Mouse (Mus musculus) urinary bladder, postnatal 36 days (tissue): Measurements from ENCODE around the gene Lhfpl3.

Experiments used
- DNase-seq, 2 experiments: peaks; one replicate each; pipeline ENCODE4 v3.0.0; 2022; ENCODE audit warnings: low spot score in 2 of 2, mixed read lengths in 1 of 2

Gene Lhfpl3

GRCm38 (mm10) chr5:23284884-23285283 lies 539.0 kb downstream of the Lhfpl3 start:
- DNase-seq, result no peak

GRCm38 (mm10) chr5:23289149-23289548 lies 543.3 kb downstream of the Lhfpl3 start:
- no peak for DNase-seq
